Mouse (Mus musculus): ENCODE measurements around the gene Adssl1.

Gene Adssl1

DNA sequence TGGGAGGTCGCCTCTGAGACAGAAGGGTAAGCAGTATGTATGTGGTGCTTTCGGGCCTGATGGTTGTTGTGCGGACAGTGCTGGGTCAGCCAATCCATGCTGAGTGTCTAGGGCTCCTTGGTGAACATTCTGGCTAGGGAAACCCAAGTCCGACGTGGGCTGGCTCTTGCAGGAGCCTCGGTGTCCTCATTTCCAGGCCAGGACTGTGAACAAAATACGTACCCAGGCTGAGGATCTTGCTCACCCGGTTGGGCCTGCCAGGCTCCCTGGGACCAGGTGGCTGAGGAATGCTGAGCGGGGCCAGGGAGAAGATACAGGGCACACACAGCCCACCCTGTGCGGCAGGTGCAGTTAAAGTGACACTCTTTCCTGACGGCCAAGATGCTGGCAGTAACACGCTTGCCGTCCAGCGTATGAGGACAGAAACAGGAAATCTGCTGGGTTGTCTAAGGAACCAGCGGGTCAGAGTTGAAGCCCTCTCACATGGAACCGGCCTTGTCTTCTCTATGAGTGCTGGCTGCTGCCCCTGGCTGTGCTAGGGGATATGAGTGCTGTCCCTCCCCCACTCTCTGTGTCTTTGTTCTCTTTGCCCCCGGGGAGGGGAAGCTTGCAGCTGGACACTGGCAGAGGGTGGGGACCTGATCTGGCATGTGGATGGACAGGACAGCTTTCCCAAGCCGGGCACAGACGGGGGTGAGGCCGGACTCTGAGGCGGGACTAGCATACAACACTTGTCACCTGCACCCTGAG lies 26.7 kb upstream of the Adssl1 start:
- no peak for DNase-seq (ENCODE audit: low spot score in 2 of 2)

DNA sequence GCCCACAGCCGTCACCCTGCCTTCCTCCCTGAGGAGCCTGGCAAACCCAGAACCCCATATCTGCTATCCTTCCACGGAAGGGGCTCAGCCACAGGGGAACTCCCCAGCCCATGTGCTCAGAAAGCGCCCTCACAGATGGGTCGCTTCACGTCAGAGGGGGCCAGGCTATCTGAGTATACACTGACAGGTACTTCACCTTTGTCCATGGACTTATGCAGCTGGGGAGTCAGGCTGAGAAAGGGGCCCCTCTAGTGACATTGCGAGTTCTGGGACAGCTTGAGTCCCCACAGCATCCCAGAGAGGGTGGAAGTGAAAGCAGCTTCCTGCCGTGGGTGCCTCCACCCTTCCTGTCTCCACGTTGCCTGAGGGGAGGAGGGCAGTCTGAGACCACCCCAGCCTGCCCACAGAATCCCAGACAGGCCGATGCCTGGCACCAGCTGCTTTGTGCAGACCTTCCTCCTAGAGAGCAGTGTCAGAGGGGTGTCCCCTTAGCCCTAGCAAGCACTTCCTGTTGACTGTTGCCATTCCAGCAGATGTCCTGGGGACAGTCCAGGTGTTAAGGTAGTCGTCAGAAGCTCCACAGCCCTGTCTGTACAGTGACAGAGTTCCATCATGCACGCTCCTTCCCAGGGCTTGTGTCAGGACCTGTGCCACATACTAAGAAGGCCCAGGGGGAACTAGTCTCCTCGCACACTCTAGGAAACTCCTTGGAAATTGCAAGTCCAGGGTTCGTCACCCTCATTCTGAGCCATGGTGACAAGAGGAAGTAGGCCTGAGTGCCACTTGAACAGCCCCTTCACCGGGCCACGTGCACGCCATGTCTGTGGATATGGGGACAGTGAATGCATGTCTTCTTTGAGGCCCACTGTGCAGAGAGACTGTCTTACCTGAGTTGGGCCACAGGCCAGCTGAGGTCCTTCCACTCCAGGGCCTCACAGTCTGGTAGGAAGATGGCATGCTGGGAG lies 25.6 kb upstream of the Adssl1 start:
- no peak for DNase-seq (ENCODE audit: low spot score in 2 of 2)

DNA sequence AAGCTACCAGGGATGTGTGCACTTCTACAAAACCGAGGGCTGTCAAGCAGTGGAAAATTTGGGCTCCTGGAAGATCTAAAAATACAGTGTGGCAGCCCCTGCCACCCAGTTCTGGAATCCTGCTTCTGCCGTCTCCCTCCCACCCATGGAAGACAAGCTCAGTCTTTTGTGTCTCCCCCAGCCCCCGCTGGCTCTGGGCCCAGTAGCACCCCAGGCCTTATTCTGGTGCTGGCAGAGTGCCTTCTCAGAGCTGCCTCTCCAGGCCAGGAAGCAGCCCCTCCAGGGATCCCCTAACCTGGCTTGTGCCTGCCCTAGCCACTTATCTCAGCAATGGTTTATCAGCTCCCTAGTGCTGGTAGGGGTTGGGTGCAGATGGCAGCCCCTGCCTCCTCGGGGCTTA lies 24.9 kb upstream of the Adssl1 start:
- DNase-seq (ENCODE audit: low spot score in 2 of 2): no peak

DNA sequence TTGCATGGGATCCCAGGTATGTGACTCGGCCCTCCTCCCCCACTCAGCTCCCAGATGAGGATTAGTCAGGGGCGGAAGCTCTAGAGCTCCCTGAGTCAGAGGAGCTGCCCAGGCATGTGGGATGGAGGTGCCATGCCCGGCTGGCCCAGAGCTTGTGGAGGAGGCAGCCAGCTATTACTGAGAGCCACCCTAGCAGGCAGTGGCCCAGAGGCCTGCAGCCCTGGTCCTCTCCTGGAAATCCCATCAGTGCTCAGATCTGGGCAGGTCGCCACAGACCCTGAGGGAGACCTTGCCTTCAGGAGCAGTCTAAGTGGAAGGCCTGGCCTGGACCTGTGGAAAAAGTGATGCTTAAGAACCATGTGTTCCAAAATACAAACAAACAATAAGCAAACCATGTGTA lies 24.2 kb upstream of the Adssl1 start:
- DNase-seq (ENCODE audit: low spot score in 2 of 2): no peak

DNA sequence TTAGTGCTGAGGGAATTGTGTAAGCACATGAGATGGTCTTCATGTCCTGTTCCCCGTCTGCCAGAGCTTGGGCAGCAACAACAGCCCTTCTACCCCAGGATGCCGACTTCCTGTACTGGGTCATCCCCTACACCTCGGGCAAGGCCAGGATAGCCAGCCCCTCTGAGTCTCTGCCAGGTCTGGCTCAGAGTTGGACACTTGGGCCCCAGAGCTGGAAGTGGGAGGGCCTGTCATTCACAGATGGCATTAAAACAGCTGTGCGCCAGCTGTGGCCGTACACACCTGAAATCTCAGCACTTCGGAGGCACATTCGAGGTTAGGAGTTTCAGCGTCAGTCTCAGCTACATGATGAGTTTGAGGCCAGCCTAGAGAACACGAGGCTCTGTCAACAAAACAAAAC lies 23.4 kb upstream of the Adssl1 start:
- DNase-seq (ENCODE audit: low spot score in 2 of 2): no peak

DNA sequence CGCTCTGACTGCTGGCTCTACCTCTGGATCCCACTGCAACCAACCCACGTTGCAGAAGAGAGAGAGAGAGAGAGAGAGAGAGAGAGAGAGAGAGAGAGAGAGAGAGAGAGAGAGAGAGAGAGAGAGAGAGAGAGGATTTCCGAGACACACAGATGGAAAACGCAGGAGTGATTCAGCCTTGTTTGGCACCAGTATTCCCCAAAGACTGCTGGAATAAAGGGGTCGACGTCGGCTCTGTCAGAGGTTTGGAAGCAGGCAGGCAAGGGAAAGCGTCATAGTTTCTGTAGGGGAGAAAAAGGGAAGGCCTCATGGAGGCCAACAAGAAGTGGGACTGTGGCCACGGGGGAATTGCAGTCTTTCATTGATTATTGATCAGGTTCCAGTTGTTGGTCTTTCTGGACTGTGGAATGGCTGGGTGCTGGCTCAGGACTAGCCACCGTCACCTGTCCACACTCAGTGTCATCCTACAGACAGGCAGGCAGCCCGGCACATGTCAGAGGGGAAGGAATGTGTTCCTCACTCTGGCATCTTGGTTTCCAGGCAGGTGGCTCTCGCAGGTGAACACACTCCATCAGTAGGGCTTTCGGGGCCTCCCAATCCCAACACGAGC lies 22.8 kb upstream of the Adssl1 start:
- DNase-seq (ENCODE audit: low spot score in 2 of 2): no peak

DNA sequence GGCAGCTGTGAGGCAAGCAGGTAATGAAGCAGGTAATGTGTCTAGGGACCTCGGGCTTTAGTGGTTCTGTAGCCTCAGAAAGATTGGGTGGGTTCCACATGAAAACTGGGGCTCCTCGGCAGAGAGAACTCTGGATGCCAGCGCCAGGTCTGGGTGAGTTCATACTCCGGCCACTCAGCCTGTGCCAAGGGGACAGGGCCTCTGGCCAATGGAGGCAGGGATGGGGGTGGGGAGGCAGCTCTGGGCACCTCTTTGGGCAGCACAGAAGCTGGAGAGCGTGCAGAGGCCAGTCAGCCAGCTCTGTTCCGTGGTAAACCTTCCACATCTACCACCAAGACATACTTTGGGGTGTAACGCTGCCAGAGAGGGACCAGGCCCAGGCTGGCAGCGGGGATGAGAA lies 22.2 kb upstream of the Adssl1 start:
- no peak for DNase-seq (ENCODE audit: low spot score in 2 of 2)

DNA sequence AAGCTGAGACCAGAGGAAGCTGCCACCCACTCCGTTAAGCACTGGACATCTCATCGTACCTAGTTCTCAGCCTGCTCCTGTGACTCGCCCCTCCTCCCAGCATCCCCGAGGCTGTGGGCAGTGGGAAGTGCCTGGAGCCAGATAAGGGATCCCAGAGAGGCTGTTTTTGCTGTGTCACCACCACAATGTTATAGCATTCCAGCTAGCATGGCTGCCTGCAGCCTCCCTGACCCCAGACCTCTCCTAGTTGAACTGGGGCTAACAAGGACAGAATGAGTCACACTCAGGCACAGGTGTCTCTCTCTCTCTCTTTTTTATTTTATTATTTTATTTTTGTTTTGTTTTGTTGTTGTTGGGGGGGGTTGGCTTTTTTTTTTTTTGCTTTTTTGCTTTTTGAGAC lies 20.6 kb upstream of the Adssl1 start:
- no peak for DNase-seq (ENCODE audit: low spot score in 2 of 2)

DNA sequence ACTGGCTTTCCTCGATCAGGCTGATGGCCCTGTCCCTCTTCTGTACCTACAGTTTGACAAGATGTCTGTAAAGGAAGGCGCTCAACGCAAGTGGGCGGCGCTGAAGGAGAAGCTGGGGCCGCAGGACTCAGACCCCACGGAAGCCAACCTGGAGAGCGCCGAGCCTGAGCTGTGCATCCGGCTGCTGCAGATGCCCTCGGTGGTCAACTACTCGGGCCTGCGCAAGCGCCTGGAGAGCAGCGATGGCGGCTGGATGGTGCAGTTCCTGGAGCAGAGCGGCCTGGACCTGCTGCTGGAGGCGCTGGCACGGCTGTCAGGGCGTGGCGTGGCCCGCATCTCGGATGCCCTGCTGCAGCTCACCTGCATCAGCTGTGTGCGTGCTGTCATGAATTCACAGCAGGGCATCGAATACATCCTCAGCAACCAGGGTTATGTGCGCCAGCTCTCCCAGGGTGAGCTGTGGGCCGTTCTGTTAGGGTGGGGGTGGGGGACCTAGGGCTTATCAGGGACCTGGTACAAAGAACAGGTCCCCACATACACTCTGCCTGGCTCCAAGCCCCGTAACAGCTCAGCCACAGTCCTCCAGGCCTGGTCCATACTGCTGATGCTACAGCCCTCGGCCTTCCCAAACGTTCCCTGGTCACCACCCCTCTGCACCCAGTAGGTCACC lies 19.8 kb upstream of the Adssl1 start:
- no peak for DNase-seq (ENCODE audit: low spot score in 2 of 2)

DNA sequence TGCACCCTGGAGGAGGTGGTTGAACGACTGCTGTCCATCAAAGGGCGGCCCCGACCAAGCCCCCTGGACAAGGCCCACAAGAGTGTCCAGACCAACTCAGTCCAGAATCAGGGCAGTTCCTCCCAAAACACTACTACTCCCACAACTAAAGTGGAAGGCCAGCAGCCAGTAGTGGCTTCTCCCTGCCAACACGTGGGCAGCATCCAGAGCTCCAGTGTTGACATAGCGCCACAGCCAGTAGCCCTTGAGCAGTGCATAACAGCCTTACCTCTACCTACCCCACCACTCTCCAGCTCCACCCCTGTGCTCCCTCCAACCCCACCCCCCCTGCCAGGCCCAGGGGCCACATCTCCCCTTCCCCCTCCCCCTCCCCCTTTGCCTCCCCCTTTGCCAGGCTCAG lies 15.8 kb upstream of the Adssl1 start:
- no peak for DNase-seq (ENCODE audit: low spot score in 2 of 2)

DNA sequence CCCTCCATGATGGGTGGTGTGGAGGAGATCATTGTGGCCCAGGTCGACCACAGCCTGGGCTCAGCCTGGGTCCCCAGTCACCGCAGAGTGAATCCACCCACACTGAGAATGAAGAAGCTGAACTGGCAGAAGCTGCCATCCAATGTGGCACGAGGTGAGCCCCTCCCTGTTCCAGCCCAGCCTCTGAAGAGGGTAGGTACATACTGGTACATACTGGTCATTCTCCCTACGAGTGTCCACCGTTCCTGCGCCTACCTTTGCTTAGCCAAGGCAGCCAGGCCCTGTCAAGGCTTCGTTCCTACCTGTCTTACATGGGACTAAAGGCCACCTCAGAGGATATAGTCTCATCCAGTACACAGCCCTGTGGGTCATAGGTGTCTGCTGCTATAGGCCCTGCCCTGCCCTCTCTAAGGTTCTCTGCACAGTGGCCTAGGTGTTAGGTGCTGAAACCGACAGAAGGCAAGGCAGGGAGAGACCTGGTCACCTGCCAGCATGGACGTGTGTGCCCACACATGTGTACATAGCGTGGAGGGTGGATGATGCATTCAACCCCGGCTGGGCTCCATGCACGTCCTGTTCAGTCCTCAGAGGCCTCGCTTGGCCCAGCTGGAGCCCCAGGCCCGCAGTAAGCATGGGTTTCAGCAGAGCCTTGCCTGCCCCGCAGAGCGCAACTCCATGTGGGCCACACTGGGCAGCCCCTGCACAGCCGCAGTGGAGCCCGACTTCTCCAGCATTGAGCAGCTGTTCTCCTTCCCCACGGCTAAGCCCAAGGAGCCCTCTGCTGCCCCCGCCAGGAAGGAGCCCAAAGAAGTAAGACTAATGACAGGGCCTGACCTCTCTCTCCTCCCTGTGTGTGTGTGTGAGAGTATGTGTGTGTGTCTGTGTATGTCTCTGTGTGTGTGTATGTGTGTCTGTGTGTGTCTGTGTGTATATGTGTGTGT lies 14.9 kb upstream of the Adssl1 start:
- DNase-seq (ENCODE audit: low spot score in 2 of 2): peak in 1 of 2 experiments; percentile 66

DNA sequence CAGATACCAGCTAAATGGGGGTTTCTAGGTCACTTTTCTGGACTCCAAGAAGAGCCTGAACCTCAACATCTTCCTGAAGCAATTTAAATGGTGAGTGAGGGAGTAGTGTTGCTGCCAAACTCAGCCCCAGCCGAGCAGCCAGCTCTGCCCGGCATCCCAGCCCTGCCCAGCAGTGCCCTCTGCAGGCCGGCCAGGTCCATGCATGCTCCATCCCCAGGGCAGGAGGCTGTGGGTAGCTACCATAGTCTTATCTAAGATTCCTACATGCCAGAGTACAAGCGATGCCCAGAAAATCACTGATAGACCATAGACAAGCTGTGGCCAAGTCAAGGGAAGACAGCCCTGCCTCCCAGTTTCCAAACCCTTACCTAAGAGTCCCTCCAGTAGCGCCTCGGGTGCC lies 14.1 kb upstream of the Adssl1 start:
- DNase-seq (ENCODE audit: low spot score in 2 of 2): peak; percentile 62 to 80

DNA sequence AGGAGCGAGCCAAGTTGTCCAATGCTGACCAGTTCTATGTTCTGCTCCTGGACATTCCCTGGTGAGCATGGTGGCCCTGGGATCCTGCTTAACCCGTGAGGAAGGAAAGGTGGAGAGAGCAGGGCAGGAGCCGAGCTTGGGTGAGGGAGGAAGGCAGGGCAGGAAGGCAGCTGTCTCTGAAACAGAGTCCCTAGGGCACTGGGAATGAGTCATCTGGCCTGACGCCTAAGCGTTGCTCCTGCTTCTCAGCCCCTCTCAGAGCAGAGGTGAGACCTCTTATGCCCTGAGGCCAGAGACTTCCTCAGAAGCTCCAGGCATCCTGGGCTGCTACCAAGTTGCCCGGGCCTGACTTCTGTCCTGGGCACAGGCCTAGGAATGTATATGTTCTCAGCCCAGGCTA lies 12.8 kb upstream of the Adssl1 start:
- DNase-seq (ENCODE audit: low spot score in 2 of 2): no peak

DNA sequence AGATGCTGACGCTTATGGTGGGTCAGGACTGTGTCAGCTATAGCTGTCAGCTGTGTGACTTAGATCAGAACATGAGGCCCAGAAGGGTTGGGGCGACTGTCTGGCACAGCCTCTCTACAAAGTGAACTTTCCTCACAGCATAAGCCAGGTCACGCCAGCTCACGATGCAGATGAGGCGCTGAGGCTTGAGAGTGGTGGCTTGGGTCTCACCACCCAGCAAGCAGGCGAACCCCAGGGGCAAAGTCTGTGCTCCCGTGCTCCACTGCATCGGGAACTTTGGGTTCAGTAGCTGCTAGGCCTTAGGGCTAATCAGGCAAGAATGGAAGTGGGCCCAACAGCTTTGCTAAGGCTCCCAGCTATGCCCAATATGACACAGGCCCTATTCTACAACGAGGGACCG lies 10.8 kb upstream of the Adssl1 start:
- no peak for DNase-seq (ENCODE audit: low spot score in 2 of 2)

DNA sequence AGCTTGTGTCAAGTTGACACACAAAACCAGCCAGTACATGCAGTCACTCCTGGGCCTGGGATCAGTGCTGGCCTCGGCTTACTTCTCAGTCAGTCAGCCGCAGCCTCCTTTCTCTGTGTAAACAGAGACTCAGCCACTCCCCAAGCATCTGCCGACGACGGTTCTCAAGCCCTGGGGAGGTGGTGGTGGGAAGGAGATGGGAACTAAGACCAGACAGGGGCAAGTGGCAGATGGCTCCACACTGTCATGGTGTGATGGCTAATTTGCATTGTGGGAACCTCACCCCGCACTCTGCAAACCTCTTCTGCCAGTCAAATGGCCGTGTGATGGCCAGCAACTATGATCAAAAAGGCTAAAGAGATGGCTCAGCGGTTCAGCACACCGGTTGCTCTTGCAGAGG lies 3.2 kb upstream of the Adssl1 start:
- DNase-seq (ENCODE audit: low spot score in 2 of 2): peak in 1 of 2 experiments; percentile 36

DNA sequence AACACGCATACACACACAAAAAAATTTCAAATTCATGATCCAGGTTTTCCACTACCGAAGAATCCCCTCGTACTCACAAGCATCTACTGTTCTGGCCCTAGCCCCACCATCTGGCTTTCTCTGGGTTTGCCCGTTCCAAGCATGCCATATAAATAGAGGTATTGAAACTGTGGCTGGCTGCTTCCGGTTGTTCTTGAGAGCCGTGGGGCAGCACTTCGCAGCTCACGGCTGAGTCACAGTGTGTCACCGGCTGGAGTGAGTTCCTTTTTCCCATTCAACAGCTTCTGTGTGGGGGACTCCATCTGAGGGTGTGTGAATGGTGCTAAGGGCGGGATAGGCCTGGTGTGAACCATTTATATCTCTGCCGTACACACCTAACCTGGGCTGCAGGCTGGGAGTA lies 2.7 kb upstream of the Adssl1 start:
- DNase-seq (ENCODE audit: low spot score in 2 of 2): peak in 1 of 2 experiments; percentile 55

DNA sequence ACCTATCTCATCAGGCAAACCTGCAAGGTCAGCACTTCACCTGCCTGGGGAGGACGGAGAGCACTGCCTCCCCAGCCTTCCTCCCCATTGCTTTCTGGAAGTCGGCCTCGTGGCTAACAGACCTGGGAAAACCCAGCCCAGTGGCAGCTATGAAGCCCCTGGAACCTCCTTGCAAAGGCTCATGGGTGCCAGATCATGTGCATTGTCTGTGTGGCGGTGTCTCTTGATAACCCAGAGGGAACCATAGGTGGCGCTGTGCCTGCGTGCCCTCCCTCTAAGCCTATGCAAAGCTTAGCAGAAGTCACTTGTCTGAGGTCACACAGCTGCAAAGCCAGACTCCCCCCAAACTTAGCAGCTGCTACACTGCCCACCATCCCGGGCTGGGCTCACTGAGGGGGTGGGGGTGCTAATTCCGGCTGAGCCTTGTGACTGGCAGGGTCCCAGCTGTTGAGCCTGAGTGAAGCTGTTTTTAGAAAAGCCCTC lies 1.9 kb upstream of the Adssl1 start:
- DNase-seq (ENCODE audit: low spot score in 2 of 2): peak; percentile 50 to 87

DNA sequence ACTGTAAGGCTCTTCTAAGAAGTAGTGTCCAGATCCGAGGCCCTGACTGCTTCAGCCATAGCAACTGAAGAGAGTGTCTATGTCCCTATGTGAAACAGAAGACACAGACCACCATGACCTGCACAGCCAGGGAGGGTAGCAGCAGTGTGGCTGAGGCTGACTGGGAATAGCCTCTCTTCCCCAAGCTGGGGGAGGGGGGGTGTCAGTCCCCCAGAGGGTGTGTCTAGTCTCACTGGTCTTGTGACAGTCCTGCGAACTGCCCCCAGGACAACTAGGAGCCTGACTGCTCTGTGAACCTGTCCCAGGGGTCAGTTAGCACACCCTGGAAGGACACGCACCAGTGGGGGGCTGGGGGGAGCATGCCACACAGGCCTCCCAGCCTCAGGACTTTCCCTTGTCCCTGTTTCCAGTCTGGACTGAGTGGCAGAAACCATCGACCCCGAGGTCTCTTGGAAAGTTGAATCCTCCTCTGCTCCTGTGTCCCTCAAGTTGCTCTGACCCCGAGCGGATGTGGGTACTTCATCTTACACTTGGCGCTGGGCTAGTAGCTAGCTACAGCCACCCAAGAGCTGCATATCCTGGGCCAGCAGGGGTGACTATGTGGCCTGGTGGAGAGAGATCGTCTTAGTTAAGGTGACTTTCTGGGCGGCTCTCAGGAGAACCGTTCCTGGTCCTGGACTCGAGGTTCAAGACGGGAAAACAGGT lies 712 bp upstream of the Adssl1 start:
- peak; percentile 26 to 49 for DNase-seq (ENCODE audit: low spot score in 2 of 2)

DNA sequence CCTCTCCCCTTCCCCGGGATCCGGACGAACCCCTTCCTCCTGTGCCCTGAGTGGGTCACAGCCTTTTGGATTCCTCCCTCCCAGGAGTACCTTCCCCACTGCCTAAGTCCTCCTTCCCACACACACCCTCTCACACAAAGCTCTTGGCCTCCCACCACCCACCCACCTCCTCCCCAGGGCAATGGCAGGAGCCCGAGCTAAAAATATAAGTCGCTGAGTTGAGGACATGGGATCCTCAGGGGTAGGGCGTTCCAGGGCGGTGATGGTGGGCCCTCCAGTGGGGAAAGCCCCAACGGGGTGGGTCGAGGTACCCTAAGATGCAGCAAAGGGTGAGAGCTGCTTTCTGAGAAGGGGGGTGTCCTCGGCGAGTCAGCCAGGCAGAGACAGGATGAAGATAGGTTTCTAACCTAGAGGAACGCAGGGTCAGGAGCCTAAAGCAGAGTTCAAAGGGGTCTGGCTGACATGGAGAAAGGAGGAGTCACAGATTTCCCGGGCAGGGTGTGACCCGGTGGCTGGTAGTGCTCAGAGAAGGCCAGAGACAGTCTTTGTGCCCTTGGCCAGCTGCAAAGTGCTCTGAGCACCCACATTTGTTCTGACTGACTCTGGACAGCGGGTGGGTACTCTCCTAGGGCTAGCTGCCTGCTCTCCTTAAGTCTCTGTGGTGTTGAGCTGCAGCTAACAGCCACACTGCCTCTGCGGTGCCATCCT lies 663 bp downstream of the Adssl1 start:
- DNase-seq (ENCODE audit: low spot score in 2 of 2): no peak
